Mouse (Mus musculus) bone marrow macrophage, adult 2 months (primary cell): Measurements from ENCODE around the gene Zfp931.
"Not testable (repeated sequence)": the region's sequence is repeated elsewhere in the genome, so short reads cannot be mapped to it uniquely, and the experiment has no call there.

Source experiments
- CTCF ChIP-seq: IDR thresholded peaks from 2 replicates; pipeline ENCODE4 v1.5.1; 2012; ENCODE audit warnings: low read depth, mild to moderate bottlenecking, low read length, moderate library complexity
- POLR2A ChIP-seq: IDR thresholded peaks from 2 replicates; pipeline ENCODE4 v1.6.1; 2012; ENCODE audit warnings: mild to moderate bottlenecking, low read depth, low read length, borderline replicate concordance

- not testable (repeated sequence) for TF ChIP-seq POLR2A, CTCF
Observed at GRCm38 (mm10) chr2:178023011-178023611, 55.2 kb downstream of the Zfp931 start, which contains the start of gene Zfp971.
